Mouse (Mus musculus) urinary bladder, postnatal 10 days (tissue): Measurements from ENCODE around the gene St7l.

Source experiments
- DNase-seq: peaks from one replicate; pipeline ENCODE4 v3.0.0; 2022; ENCODE audit warnings: low spot score

St7l gene

GRCm38 (mm10) chr3:104901154-104901553 is 37.3 kb downstream of the St7l start:
- DNase-seq: no peak

- DNase-seq: no peak
These were observed 41.6 kb downstream of the St7l start for GRCm38 (mm10) chr3:104905389-104905788.

GRCm38 (mm10) chr3:104906007-104906406 is 42.2 kb downstream of the St7l start:
- no peak for DNase-seq

- DNase-seq: no peak
These were observed 45.4 kb downstream of the St7l start for GRCm38 (mm10) chr3:104909195-104909594.

- no peak for DNase-seq
These were observed 51.2 kb downstream of the St7l start for GRCm38 (mm10) chr3:104914986-104915385.

GRCm38 (mm10) chr3:104929385-104929784 is 65.6 kb downstream of the St7l start:
- DNase-seq: no peak

- no peak for DNase-seq
These were observed 74.0 kb downstream of the St7l start for GRCm38 (mm10) chr3:104937728-104938305.

GRCm38 (mm10) chr3:104938327-104938726 is 74.5 kb downstream of the St7l start:
- DNase-seq: no peak

GRCm38 (mm10) chr3:104940691-104941090 is 76.9 kb downstream of the St7l start:
- DNase-seq: no peak

- no peak for DNase-seq
These were observed 78.9 kb downstream of the St7l start for GRCm38 (mm10) chr3:104942682-104943081.

GRCm38 (mm10) chr3:104943333-104943732 is 79.5 kb downstream of the St7l start:
- no peak for DNase-seq

- no peak for DNase-seq
These were observed 81.1 kb downstream of the St7l start for GRCm38 (mm10) chr3:104944894-104945293.

- DNase-seq: no peak
These were observed 87.1 kb downstream of the St7l start for GRCm38 (mm10) chr3:104950926-104951325.

GRCm38 (mm10) chr3:104952891-104953670 is 89.3 kb downstream of the St7l start:
- DNase-seq: no peak

- DNase-seq: no peak
These were observed 90.3 kb downstream of the St7l start for GRCm38 (mm10) chr3:104954137-104954536.

GRCm38 (mm10) chr3:104954551-104954950 is 90.7 kb downstream of the St7l start:
- no peak for DNase-seq

- DNase-seq: no peak
These were observed 92.4 kb downstream of the St7l start for GRCm38 (mm10) chr3:104956131-104956581.

GRCm38 (mm10) chr3:104960026-104961000 is 96.5 kb downstream of the St7l start:
- no peak for DNase-seq

- no peak for DNase-seq
These were observed 97.6 kb downstream of the St7l start, which contains the start of gene Wnt2b for GRCm38 (mm10) chr3:104961066-104962059. Wnt2b (minus strand) TSS chr3:104961921.

- no peak for DNase-seq
These were observed 98.4 kb downstream of the St7l start for GRCm38 (mm10) chr3:104962141-104962611.

- no peak for DNase-seq
These were observed 99.1 kb downstream of the St7l start for GRCm38 (mm10) chr3:104962866-104963265.
